Mouse (Mus musculus): Measurements from ENCODE around the gene Nckap1.

- no peak for TF ChIP-seq CTCF (IDR thresholded peaks at IDR 0.05; ENCODE audit: low read depth, low read length)
- TF ChIP-seq POLR2A (IDR thresholded peaks at IDR 0.05; ENCODE audit: borderline replicate concordance, low read depth, low read length) = no peak
Observed at GRCm38 (mm10) chr2:80465991-80466821, 115.0 kb downstream of the Nckap1 start.

All from bone marrow macrophage, adult 2 months (primary cell).